Mouse (Mus musculus) thymus, adult 2 months (tissue): ENCODE data around the gene Tmem115.

ENCODE experiments used
- CTCF ChIP-seq: fragments of 200-500 bp; IDR thresholded peaks from 2 replicates; pipeline ENCODE4 v1.5.1; 2012; ENCODE audit warnings: mild to moderate bottlenecking, control low read depth, low read length, moderate library complexity, borderline replicate concordance; ENCODE audit not compliant: control insufficient read depth, poor library complexity, insufficient read depth; ENCODE audit errors: extremely low read depth
- POLR2A ChIP-seq: fragments of 200-500 bp; IDR thresholded peaks from 2 replicates; pipeline ENCODE4 v1.6.1; 2012; ENCODE audit warnings: mild to moderate bottlenecking, low read length, control low read depth, moderate library complexity; ENCODE audit not compliant: control insufficient read depth, poor library complexity, insufficient read depth; ENCODE audit errors: extremely low read depth

DNA sequence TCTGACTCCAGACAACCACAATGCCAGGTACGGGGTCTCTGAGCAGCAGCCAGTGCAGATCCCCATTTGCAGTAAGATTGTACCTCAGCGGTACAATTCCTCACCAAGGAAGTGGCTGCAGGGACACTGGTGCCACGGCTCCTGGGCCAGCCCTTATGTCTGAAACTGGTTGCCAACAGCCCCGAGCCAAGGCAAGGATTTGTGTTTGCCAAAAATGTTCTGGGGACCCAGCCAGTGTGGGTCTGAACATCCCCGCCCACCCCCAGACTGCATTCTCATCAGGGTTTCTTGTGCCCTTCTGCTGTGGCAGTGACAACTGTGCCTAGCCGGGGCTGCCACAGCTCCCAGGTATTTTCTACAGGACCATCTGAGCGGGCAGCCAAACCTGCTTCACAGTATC, 4.5 kb downstream of the Tmem115 start:
- TF ChIP-seq POLR2A (no peak), CTCF (no peak)
